Mouse (Mus musculus) cerebellum, postnatal 14 days (tissue): ENCODE measurements around the gene Fancm.
"Not testable (repeated sequence)": the region's sequence is repeated elsewhere in the genome, so short reads cannot be mapped to it uniquely, and the experiment has no call there.

Experiments used
- DNase-seq, 2 experiments: peaks; one replicate each; pipeline ENCODE4 v3.0.0; 2021; ENCODE audit warnings: mixed read lengths in 2 of 2

The Fancm gene

DNA sequence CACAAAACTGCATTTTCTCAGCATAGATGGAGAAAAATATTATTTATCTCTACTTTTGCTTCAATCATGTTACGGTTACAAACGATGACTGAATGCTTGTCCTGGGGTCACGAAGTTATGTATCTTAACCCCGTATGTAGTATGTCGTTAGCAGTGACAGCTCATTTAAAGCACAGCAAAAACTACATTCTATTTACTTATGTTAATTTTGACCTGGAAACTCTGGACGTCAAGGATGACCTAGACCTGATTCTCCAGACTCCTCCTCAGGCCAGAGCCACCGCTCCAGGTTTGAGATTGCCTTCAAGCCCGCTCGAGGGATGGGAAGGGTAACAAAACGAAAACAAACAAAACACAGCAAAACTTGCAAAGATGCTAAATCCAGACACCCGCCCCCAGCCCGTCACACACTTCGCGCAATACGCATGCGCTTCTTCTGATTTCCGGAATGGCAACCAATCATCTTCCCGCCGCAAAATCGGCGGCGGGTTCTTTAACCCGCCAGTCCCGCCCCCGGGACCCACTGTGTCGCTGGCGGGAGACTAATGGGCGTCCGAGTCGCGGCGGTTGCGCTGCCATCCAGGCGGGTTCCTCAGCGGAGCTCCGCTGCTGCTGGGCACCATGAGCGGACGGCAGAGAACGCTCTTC is at the start of gene Fancm:
Gene Fancm, plus strand, starts transcription at position 519 of the 648 bp plus-strand sequence.
- DNase-seq: peak; percentile 90 to 92

DNA sequence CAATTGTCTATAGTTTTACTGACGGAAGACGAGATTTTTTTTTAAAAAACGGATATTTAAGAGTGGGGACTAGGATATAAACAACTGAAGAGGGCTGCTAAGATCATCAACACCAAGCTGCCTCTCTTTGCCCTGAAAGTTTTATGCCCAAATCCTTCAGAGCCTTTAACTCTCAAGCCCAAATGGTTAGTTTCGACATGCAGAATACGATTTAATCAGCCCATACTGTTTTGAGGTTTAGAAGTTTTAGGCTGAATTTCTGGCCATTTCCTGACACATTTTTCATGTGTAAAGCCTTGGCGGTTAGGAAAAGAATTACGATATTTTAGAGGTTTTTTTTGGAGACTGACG is 39.6 kb upstream of the Fancm start:
- no peak for DNase-seq

DNA sequence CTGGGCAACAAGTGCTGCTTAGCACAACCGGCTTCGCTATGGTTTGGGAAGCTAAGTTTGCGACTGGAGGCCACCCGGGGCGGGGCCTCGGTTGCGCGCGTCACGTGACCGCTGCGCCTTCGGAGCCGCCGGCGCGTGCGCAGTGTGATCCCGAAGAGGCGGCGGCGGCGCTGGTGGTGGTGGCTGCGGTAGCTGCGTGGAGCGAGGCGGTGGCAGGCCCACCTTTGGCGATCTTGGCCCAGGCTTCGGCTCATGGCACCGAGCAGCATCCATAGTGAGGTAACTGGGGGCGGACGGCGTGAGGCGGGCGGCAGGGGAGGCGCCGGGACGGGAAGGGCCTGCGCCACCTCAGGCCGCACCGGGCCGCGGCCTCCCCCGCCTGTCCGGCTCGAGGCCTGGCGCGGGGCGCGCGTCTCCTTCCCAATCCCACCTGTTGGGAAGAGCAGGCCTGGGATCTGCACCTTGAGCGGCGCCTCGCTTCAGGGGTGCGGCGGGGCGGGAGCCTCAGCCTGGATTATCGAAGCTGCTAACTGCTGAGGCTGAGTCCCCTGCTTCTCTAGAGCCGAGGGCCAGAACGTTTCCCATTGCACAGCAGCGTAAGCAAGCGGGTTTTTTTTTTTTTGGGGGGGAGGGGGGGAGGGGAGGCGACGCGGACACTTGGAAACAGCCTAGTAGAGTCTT is 39.1 kb upstream of the Fancm start, which contains the start of gene Prpf39:
Gene Prpf39, plus strand, starts transcription at position 144 of the 681 bp plus-strand sequence.
- DNase-seq: peak; percentile 94 to 96

DNA sequence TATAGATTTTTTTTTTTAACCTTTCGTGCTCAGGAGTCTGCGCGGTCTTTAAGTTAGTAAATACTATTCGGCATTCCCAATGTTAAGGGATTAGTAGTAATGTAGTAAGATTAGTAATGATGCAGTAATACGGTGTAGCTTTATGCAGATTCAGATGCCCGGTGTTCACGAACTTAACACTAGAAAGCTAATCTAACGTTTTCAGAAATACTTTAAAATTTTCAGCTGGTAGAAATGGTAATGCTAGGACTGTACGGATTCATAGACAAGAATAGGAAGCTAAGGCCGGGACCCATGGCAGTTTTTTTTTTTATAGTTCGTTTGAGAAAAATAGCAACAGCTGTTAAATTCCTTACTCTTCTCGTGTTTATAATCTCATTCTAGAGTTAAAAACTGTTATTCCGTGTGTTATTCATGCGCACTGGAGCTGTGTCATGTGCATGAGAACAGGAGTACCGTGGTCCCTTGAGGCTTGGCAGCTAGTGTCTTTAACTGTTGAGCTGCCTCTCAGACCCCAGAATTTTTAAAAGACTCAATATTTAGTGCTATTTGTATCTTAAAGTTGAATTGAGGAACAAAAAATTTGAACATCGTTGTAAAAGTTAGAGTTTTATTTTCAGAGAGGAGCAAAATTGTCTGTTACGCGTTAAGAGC is 38.4 kb upstream of the Fancm start:
- DNase-seq: peak; percentile 7

DNA sequence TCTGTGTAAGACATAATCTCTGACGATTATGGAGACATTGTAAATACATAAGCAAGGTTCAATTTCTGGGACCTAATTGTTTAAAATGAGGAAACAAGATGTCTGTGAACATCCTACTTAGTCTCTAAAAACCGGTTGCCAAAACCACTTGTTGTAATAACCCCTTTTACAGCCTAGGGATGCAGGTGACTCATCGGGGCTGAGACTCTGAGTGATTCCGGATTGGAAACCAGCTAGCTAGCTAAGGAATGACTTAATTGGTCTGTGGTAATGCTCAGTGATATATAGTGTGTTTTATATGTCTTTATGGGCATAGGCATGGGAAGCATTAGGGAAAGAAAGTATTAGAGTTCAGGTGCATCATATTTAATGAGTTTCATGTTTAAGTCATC is 37.9 kb upstream of the Fancm start:
- no peak for DNase-seq

DNA sequence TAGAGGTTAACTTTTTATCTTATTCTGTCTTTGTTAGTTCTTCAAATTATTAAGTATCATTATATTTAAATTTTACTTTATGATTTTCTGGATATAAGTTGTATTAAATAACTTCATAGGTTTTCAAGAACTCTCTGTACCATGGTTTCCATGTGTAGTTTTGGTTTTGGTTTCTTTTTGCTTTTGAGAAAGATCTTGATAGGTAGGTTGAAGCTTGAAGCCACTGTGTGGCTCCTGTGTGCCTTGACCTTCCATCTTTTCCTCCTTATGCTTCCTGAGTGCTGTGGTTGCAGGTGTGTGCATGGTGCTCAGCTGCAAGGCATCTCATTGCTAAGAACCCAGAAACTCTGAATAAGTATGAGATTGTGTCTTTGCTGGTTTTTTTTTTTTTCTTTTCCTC is 26.6 kb upstream of the Fancm start:
- DNase-seq: no peak

DNA sequence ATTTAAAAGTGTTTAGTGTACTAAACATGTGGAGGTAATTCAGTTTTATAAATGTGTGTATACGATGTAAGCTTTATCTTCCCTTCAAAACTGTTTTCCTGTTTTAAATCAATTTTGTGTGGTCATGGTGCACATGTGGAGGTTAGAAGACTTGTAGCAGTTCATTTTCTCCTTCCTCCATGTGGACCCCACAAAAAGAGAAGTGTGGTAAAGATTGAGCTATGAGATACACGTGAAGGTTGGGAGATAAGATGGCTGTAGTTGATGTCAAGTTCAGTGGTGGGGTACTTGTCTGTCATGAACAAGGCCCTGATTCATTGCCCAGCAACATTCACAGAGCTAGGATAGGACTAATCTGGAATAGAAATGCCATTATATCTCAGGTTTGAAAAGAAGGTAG is 17.2 kb upstream of the Fancm start:
- no peak for DNase-seq

DNA sequence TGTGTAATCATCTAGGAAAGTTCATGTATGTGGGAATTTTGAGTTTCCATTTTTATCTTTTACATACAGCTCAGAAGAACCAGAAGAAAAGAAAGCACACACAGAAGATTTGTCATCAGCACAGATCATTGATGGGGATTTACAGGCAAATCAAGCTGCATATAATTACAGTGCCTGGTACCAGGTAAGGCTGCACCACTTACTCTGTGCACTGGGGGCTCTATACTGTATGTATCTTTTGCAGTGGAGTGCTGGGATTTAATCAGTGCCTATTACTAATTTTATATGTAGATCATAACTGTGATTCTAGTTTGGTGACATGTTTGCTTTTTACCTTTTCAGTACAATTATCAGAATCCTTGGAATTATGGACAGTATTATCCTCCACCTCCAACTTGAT is 14.3 kb upstream of the Fancm start:
- DNase-seq: no peak

DNA sequence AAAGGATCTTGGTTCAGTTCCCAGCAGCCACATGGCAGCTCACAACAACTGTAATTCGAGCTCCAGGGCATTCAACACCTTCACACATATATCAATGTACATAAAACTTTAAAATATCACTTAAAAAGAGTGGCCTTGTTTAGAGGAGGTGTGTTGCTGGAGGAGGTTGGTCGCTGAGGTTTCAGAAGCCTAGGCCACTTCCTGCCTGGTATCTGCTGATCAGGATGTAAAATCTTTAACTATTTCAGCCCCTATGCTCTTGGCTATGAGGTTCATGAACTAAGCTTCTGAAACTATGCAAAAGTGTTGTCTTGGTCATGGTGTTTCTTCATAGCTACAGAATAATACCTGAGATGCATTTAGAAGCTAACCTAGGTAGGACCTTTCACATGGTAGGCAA is 10.2 kb upstream of the Fancm start:
- DNase-seq: no peak

DNA sequence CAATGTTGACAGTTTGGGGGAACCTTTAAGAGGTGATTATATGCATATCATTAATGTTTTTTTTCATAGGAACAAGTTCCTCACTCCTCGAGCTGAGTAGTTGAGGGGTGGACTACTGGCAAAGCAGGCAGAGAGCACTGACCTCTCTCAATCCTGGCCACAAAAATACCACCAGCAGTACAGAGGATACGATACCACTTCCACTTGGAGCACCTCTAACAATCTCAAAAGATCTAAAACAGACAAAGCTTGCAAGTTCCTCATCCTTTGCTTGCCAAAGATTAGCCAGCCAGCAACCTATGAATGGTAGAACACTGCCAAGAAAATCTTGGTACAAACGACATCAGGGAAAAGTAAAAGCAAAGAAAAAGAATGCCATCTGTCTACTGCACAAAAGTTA is 9.2 kb upstream of the Fancm start:
- no peak for DNase-seq

DNA sequence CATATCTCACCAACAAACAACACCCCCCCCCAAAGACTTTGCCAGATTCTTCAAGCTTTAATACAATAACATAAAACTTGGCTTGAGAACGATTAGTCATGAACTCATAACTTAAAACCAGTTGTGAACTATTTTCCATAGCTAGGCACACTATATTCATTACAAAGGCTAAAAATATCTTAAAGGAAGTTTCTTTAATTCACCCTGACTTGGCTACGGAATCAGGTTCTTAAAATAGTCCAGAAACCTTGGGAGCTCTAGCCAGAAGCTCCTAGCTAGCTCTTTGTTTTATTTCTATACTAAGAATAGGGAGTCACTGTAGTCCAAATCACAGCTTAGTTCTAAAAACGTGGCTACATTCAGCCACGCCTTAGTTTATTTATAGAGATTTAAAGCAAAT is 7.0 kb upstream of the Fancm start:
- no peak for DNase-seq

DNA sequence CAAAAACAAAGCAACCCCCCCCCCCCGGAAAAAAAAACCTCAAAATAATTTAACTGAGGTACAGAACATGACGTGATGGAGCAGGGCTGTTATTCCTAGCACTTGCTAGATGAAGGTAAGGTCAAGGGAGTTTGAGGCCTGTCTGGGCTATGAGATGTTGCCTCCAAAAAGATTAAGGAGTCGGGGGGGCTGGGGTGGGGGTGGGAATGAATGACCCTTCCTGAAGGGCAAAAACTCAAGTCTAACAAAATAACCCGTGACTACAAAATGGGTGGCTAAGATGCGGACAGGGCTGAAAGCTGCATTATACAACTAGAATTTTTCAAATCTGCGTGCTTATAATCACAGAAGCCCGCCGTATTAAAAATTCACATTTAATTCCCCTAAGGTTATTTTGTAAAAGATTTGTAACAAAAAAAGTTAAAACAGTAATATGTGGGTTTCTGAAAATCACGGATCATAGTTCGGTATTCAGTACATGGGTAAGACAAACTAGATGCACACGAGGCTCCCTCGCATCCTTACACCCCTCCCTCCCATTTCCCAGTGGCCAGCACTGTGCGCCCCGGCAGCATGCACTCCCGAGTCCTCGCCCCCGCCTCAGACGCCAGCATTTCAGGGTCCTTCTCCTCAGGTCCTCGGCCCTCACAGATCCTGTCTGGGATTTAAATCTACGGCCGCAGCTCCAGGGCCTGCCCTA is 2.3 kb upstream of the Fancm start:
- peak in 1 of 2 experiments; percentile 4 for DNase-seq

DNA sequence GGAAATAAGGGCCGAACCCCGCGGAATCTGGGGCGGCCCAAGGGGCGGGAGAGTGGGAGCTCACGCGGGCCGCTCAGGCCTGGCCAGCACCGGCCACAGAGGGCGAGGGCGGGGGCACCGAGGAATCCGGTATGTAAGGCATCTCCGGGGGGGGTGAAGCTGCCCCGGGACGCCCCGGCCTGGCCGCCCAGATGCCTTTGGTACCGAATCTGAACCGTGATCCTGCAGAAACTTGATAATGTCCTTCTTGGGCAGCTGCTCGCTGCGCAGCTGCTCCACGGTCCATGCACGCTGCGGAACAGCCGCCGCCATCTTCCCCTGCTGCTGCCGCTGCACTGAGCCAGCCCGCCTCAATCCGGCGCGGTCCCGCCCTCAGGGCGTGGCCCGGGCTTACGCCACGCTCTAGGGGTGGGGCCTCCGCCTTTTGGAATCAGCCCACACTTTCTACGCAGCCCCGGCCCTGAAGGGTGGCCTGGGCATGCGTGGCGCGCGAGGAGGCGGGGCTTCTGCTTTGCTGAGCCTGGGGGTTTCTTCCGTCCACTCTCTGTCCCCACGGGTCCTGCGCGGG is 1.7 kb upstream of the Fancm start, which contains the start of gene Fkbp3:
Gene Fkbp3, minus strand, starts transcription at position 397 of the 568 bp plus-strand sequence.
- peak; percentile 97 to 99 for DNase-seq

DNA sequence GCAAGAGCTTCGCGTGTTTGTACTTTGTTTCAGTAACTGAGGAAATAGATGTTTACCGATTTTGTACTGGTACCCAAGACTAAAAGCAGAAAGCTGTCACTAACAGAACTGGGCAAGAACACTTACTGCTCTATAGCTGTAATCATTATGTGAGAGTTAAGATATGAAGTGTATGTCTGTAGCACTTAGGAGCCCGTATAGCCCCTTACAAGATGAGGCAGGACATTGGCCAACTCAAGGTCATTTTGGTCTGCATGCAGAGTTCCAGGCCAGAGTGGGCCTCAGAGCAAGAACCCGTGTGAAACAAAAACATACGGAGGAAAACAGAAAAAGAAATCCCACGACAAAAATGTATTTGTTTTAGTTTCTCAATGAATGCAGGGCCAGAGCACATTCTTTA is 752 bp upstream of the Fancm start:
- peak in 1 of 2 experiments; percentile 15 for DNase-seq

DNA sequence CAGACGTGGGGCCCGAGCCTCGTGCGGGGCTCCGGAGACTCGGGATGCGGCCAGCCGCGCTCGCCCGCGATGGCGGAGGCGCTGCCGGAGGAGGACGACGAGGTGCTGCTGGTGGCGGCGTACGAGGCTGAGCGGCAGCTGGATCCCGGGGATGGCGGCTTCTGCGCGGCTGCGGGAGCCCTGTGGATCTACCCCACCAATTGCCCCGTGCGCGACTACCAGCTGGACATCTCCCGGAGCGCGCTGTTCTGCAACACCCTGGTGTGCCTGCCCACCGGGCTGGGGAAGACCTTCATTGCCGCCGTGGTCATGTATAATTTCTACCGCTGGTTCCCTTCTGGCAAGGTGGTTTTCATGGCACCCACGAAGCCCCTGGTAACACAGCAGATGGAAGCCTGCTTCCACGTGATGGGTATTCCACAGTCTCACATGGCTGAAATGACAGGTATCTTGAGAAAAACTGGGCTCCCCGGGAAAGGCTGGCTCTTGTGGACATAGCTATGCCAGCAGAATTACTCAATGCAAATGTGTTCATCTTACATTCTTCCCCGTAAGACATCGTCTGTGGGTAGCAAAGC is 419 bp downstream of the Fancm start:
- DNase-seq: no peak

DNA sequence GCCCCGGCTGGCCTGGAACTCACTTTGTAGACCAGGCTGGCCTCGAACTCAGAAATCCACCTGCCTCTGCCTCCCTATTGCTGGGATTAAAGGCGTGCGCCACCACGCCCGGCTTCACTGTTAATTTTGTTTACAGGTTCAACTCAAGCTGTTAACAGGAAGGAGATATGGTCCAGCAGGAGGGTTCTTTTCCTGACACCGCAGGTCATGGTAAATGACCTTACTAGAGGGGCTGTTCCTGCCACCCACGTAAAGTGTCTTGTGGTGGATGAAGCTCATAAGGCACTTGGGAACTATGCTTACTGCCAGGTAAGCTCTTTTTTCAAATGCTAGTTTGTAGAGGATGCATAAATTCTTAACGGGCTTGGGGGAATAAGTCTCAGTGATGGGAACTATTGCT is 1.5 kb downstream of the Fancm start:
- DNase-seq: no peak

DNA sequence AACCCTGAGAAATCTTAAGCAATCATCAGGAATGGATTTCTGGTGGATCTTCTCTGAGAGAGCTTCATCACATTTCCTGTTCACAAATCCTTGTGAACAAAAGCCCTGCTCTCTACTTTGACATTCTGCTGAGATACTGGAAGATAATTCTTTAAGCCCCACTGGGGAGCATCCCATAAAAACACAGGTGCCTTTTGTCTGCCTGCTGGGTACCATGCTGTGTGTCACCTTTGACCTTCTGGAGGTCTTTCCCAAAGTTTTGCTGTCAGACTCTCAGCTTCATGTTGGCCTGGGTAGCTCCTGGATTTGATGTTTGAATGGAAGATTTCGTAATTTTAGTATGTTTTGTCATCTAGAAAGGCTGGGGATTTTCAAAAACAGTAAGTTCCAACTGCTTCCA is 33.3 kb downstream of the Fancm start:
- no peak for DNase-seq

DNA sequence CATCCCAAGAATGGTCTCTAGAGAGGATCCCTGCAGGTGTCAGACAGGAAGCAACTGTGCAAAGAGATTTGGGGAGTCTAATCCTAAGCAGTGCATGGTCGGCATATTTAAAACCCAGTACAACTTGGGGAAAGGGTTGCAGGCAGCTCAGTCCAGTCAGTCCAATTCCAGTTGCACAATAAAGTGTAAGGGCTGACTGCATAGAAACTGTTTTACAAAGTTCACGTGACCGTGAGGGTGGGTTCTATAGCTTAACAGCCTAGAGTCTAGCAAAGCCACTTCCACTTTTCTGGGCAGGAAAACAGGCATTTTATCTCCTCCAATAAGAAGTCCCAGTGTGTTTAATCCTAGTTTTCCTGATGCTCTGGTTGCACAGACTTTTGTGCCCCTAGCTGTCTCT is 36.1 kb downstream of the Fancm start:
- no peak for DNase-seq

DNA sequence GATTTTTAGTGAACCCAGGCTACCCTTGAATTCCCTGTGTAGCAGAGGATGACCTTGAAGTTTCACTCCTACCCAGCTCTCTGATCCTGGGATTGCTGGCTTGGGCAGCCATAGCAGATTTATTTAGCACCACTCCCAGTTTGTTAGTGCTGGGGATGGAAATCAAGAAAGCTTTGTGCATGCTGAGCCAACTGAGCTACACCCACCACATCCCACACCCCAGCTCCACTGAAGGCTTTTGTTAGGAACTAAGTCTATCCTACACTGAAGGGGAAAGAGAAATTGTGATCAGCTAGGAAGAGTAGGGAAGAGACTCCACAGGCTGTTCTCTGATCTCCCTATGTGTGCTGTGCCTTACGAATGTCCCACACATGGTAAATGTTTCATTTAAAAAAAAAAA is 37.4 kb downstream of the Fancm start:
- no peak for DNase-seq

DNA sequence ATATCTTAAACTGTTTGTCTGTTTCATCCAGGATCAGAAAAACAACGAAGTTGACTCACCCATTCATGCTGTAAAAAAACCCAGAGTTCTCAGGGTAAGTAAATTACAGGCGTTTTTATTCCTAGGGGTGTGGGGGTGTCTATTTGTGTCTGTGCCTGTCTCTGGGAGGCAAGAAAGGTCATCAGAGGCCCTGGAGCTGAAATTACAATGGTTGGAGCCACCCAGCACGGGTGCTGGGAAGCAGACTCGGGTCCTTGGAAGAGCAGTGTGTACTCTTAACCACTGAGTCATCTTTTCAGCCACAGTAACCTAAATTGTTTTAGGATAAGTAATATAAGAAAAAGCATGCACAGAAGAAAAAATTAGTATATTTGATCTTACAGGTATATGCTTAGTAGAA is 38.5 kb downstream of the Fancm start:
- DNase-seq: no peak

DNA sequence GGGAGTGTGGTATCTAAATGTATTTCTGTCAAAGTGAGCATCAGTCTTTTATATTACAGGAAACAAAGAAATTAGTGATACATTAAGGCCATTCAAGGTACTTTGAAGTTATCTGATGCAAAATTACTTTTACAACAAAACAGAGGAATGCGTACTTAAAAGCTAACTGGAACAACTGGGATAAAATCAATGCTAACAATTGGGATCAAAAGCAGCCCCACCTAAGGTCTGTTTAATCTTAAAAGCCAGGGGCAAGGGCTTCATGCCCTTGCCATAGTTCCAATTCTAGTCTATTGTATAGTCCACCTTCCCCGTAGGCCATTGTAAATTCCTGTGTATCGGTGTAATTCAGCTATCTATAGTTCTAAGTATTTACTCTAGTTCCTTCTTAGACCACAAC is 39.6 kb downstream of the Fancm start:
- not testable (repeated sequence) for DNase-seq

DNA sequence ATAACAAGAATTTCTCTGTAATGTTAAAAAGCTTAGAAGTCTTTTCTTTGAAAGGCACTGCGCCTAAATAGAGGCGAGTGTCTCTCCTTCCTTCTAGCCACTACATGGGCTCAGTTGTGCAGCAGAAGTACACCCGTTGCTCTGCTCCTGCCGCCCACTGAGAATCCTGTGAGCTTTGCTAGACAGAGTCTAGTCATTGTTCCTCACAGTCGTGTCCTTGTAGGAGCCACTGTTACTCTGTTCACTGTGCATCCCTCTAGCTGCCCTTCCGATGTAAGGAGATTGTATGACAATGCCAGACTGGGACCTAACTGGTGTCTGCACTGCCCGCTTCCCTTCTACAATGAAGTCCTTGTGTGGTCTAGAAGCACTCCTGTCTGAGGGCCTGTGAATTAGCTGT is 43.6 kb downstream of the Fancm start:
- no peak for DNase-seq

DNA sequence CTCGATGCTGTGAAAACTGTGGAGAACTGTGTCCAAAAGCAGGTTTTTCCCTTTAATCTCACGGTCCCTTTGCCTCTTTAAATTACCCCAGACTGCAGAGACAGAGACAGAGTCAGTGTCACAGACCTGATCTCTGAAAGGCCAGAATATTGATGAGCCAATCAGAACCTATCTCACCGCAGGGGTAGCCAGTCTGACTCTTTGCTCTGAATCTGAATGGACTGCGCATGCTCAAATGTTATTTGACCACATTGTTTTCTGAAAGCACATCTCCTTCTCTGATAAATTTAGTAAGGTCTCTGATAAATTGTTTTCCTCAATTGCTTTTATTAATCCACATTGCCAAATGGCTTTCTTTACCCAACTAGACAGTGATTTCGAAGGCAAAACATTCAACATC is 44.0 kb downstream of the Fancm start:
- DNase-seq: no peak
